Mouse (Mus musculus): ENCODE measurements at regions not wholly inside any gene's neighbourhood (a gene's known extent, or its start where the extent isn't known, plus 50 kb on each side); places are given as distances from the start of the nearest gene placed in this dataset.
A peak's percentile ranks its signal among the peaks of the same experiment; 100 is the strongest.

GRCm38 (mm10) chr4:53226376-53226775, 66.7 kb upstream of the Abca1 start:
- H3K9ac ChIP-seq (replicated peaks; ENCODE audit: low read depth, low read length): no peak overlapping the region
- H3K4me2 ChIP-seq (ENCODE audit: low read depth, low read length): no peak overlapping the region
- 93% methylated on average over 3 of the region's 3 CpGs for WGBS
- no peaks in the 10 kb centered on the region for H3K27me3 ChIP-seq (ENCODE audit: control insufficient read depth, insufficient read depth, low read length)
- H3K4me3 ChIP-seq (ENCODE audit: low read depth, low read length): no peak overlapping the region
- no peak overlapping the region for H3K27ac ChIP-seq (ENCODE audit: low read depth, low read length)
- no peaks in the 10 kb centered on the region for H3K9me3 ChIP-seq (ENCODE audit: control insufficient read depth, low read length)
- ATAC-seq (ENCODE audit: low read depth): no peak
- no peaks in the 10 kb centered on the region for H3K36me3 ChIP-seq (ENCODE audit: control insufficient read depth, insufficient read depth, low read length)
- H3K4me1 ChIP-seq (ENCODE audit: control insufficient read depth, insufficient read depth, low read length): no peaks in the 10 kb centered on the region

- no peaks in the 10 kb centered on the region for H3K9me3 ChIP-seq (ENCODE audit: control insufficient read depth, low read length)
- no peak overlapping the region for H3K9ac ChIP-seq (replicated peaks; ENCODE audit: low read depth, low read length)
- H3K4me1 ChIP-seq (ENCODE audit: control insufficient read depth, insufficient read depth, low read length): peaks cover 6% of the 10 kb centered on the region; the same call in 1 of the 2 replicates
- H3K36me3 ChIP-seq (ENCODE audit: control insufficient read depth, insufficient read depth, low read length): no peaks in the 10 kb centered on the region
- no peak for ATAC-seq (ENCODE audit: low read depth)
- no peak overlapping the region for H3K27ac ChIP-seq (ENCODE audit: low read depth, low read length)
- 80% methylated on average over 3 of the region's 3 CpGs for WGBS
- H3K4me2 ChIP-seq (ENCODE audit: low read depth, low read length): no peak overlapping the region
- H3K4me3 ChIP-seq (ENCODE audit: low read depth, low read length): no peak overlapping the region
- H3K27me3 ChIP-seq (ENCODE audit: control insufficient read depth, insufficient read depth, low read length): no peaks in the 10 kb centered on the region
Measured at GRCm38 (mm10) chr4:53223379-53223778, 63.7 kb upstream of the Abca1 start.

GRCm38 (mm10) chr4:53220809-53221208, 61.1 kb upstream of the Abca1 start:
- no peaks in the 10 kb centered on the region for H3K27me3 ChIP-seq (ENCODE audit: control insufficient read depth, insufficient read depth, low read length)
- no peak overlapping the region for H3K4me3 ChIP-seq (ENCODE audit: low read depth, low read length)
- no peaks in the 10 kb centered on the region for H3K36me3 ChIP-seq (ENCODE audit: control insufficient read depth, insufficient read depth, low read length)
- H3K27ac ChIP-seq (ENCODE audit: low read depth, low read length): no peak overlapping the region
- ATAC-seq (ENCODE audit: low read depth): no peak
- 82% methylated on average over 4 of the region's 4 CpGs for WGBS
- no peak overlapping the region for H3K4me2 ChIP-seq (ENCODE audit: low read depth, low read length)
- peaks cover 10% of the 10 kb centered on the region for H3K4me1 ChIP-seq (ENCODE audit: control insufficient read depth, insufficient read depth, low read length)
- no peak overlapping the region for H3K9ac ChIP-seq (replicated peaks; ENCODE audit: low read depth, low read length)
- H3K9me3 ChIP-seq (ENCODE audit: control insufficient read depth, low read length): no peaks in the 10 kb centered on the region

GRCm38 (mm10) chr4:53219351-53219750, 59.7 kb upstream of the Abca1 start:
- peaks cover 10% of the 10 kb centered on the region for H3K4me1 ChIP-seq (ENCODE audit: control insufficient read depth, insufficient read depth, low read length)
- no peak overlapping the region for H3K4me3 ChIP-seq (ENCODE audit: low read depth, low read length)
- no peaks in the 10 kb centered on the region for H3K9me3 ChIP-seq (ENCODE audit: control insufficient read depth, low read length)
- H3K4me2 ChIP-seq (ENCODE audit: low read depth, low read length): no peak overlapping the region
- H3K27me3 ChIP-seq (ENCODE audit: control insufficient read depth, insufficient read depth, low read length): no peaks in the 10 kb centered on the region
- H3K27ac ChIP-seq (ENCODE audit: low read depth, low read length): no peak overlapping the region
- 0 out of 2 replicates have a peak, but pooled peaks have one; percentile 11 for ATAC-seq (ENCODE audit: low read depth)
- H3K9ac ChIP-seq (replicated peaks; ENCODE audit: low read depth, low read length): no peak overlapping the region
- WGBS: 50% methylated on average over 3 of the region's 3 CpGs
- H3K36me3 ChIP-seq (ENCODE audit: control insufficient read depth, insufficient read depth, low read length): no peaks in the 10 kb centered on the region

- H3K4me2 ChIP-seq (ENCODE audit: low read depth, low read length): no peak overlapping the region
- no peaks in the 10 kb centered on the region for H3K9me3 ChIP-seq (ENCODE audit: control insufficient read depth, low read length)
- ATAC-seq (ENCODE audit: low read depth): 0 out of 2 replicates have a peak, but pooled peaks have one; percentile 7
- peak overlapping the region; percentile 25; the same call in 1 of the 2 replicates for H3K27ac ChIP-seq (ENCODE audit: low read depth, low read length)
- H3K9ac ChIP-seq (replicated peaks; ENCODE audit: low read depth, low read length): no peak overlapping the region
- H3K27me3 ChIP-seq (ENCODE audit: control insufficient read depth, insufficient read depth, low read length): no peaks in the 10 kb centered on the region
- 27% methylated on average over 7 of the region's 7 CpGs for WGBS
- H3K4me1 ChIP-seq (ENCODE audit: control insufficient read depth, insufficient read depth, low read length): peaks cover 10% of the 10 kb centered on the region
- no peaks in the 10 kb centered on the region for H3K36me3 ChIP-seq (ENCODE audit: control insufficient read depth, insufficient read depth, low read length)
- no peak overlapping the region for H3K4me3 ChIP-seq (ENCODE audit: low read depth, low read length)
Measured at GRCm38 (mm10) chr4:53218752-53219151, 59.1 kb upstream of the Abca1 start.

GRCm38 (mm10) chr4:53218291-53218640, 58.6 kb upstream of the Abca1 start:
- H3K36me3 ChIP-seq (ENCODE audit: control insufficient read depth, insufficient read depth, low read length): no peaks in the 10 kb centered on the region
- no peak overlapping the region for H3K27ac ChIP-seq (ENCODE audit: low read depth, low read length)
- WGBS: 53% methylated on average over 5 of the region's 5 CpGs
- peak overlapping the region; percentile 48 for H3K4me3 ChIP-seq (ENCODE audit: low read depth, low read length)
- peak overlapping the region; percentile 64 for H3K4me2 ChIP-seq (ENCODE audit: low read depth, low read length)
- no peak for ATAC-seq (ENCODE audit: low read depth)
- H3K9ac ChIP-seq (replicated peaks; ENCODE audit: low read depth, low read length): no peak overlapping the region
- no peaks in the 10 kb centered on the region for H3K9me3 ChIP-seq (ENCODE audit: control insufficient read depth, low read length)
- no peaks in the 10 kb centered on the region for H3K27me3 ChIP-seq (ENCODE audit: control insufficient read depth, insufficient read depth, low read length)
- peaks cover 10% of the 10 kb centered on the region for H3K4me1 ChIP-seq (ENCODE audit: control insufficient read depth, insufficient read depth, low read length)

GRCm38 (mm10) chr4:53217608-53218290, 58.1 kb upstream of the Abca1 start:
- Histone ChIP-seq H3K4me1 (ENCODE audit: control insufficient read depth, insufficient read depth, low read length) (peaks cover 10% of the 10 kb centered on the region), H3K9me3 (ENCODE audit: control insufficient read depth, low read length) (no peaks in the 10 kb centered on the region), H3K36me3 (ENCODE audit: control insufficient read depth, insufficient read depth, low read length) (no peaks in the 10 kb centered on the region), H3K27ac (ENCODE audit: low read depth, low read length) (peak overlapping the region; percentile 77), H3K9ac (replicated peaks; ENCODE audit: low read depth, low read length) (peak overlapping the region; percentile 51), H3K4me2 (ENCODE audit: low read depth, low read length) (peak overlapping the region; percentile 64), H3K27me3 (ENCODE audit: control insufficient read depth, insufficient read depth, low read length) (no peaks in the 10 kb centered on the region), H3K4me3 (ENCODE audit: low read depth, low read length) (peak overlapping the region; percentile 48)
- WGBS: under 1% methylated on average over 38 of the region's 38 CpGs
- ATAC-seq (ENCODE audit: low read depth): peak; percentile 91

GRCm38 (mm10) chr4:53212541-53212940, 52.8 kb upstream of the Abca1 start:
- Histone ChIP-seq H3K27me3 (ENCODE audit: control insufficient read depth, insufficient read depth, low read length) (no peaks in the 10 kb centered on the region), H3K4me1 (ENCODE audit: control insufficient read depth, insufficient read depth, low read length) (no peaks in the 10 kb centered on the region), H3K36me3 (ENCODE audit: control insufficient read depth, insufficient read depth, low read length) (no peaks in the 10 kb centered on the region), H3K4me2 (ENCODE audit: low read depth, low read length) (no peak overlapping the region), H3K9ac (replicated peaks; ENCODE audit: low read depth, low read length) (no peak overlapping the region), H3K27ac (ENCODE audit: low read depth, low read length) (no peak overlapping the region), H3K4me3 (ENCODE audit: low read depth, low read length) (no peak overlapping the region), H3K9me3 (ENCODE audit: control insufficient read depth, low read length) (no peaks in the 10 kb centered on the region)
- WGBS: 59% methylated on average over 4 of the region's 4 CpGs
- ATAC-seq (ENCODE audit: low read depth): no peak

GRCm38 (mm10) chr4:53210685-53211084, 51.0 kb upstream of the Abca1 start:
- no peak overlapping the region for H3K4me3 ChIP-seq (ENCODE audit: low read depth, low read length)
- no peak overlapping the region for H3K4me2 ChIP-seq (ENCODE audit: low read depth, low read length)
- ATAC-seq (ENCODE audit: low read depth): no peak
- no peaks in the 10 kb centered on the region for H3K9me3 ChIP-seq (ENCODE audit: control insufficient read depth, low read length)
- H3K9ac ChIP-seq (replicated peaks; ENCODE audit: low read depth, low read length): no peak overlapping the region
- H3K27ac ChIP-seq (ENCODE audit: low read depth, low read length): no peak overlapping the region
- H3K27me3 ChIP-seq (ENCODE audit: control insufficient read depth, insufficient read depth, low read length): no peaks in the 10 kb centered on the region
- H3K4me1 ChIP-seq (ENCODE audit: control insufficient read depth, insufficient read depth, low read length): no peaks in the 10 kb centered on the region
- WGBS: 94% methylated on average over 3 of the region's 3 CpGs
- no peaks in the 10 kb centered on the region for H3K36me3 ChIP-seq (ENCODE audit: control insufficient read depth, insufficient read depth, low read length)

All from neural tube, embryonic 14.5 days (tissue).